Mouse (Mus musculus): ENCODE measurements at regions not wholly inside any gene's neighbourhood (a gene's known extent, or its start where the extent isn't known, plus 50 kb on each side); places are given as distances from the start of the nearest gene placed in this dataset.
A peak's percentile ranks its signal among the peaks of the same experiment; 100 is the strongest.

- H3K27ac ChIP-seq (ENCODE audit: low read length) = no peak overlapping the region
- no peak for ATAC-seq
- 77% methylated on average over 4 of the region's 4 CpGs for WGBS
- H3K4me1 ChIP-seq (ENCODE audit: control insufficient read depth, insufficient read depth, low read length) = no peaks in the 10 kb centered on the region
- H3K27me3 ChIP-seq (replicated peaks; ENCODE audit: control insufficient read depth, insufficient read depth, low read length) = no peaks in the 10 kb centered on the region
- H3K36me3 ChIP-seq (ENCODE audit: control insufficient read depth, insufficient read depth, low read length) = no peaks in the 10 kb centered on the region
- no peak overlapping the region for H3K4me3 ChIP-seq (ENCODE audit: low read length)
- H3K4me2 ChIP-seq (ENCODE audit: low read depth, low read length) = no peak overlapping the region
- H3K9ac ChIP-seq (ENCODE audit: low read depth, low read length) = no peak overlapping the region
- no peaks in the 10 kb centered on the region for H3K9me3 ChIP-seq (ENCODE audit: control insufficient read depth, low read length)
These were observed 231.2 kb downstream of the Mbip start for GRCm38 (mm10) chr12:56114446-56114845.

- Histone ChIP-seq H3K4me1 (ENCODE audit: control insufficient read depth, insufficient read depth, low read length) (no peaks in the 10 kb centered on the region), H3K9me3 (ENCODE audit: control insufficient read depth, low read length) (no peaks in the 10 kb centered on the region), H3K4me3 (ENCODE audit: low read length) (no peak overlapping the region), H3K27me3 (replicated peaks; ENCODE audit: control insufficient read depth, insufficient read depth, low read length) (no peaks in the 10 kb centered on the region), H3K27ac (ENCODE audit: low read length) (no peak overlapping the region), H3K4me2 (ENCODE audit: low read depth, low read length) (no peak overlapping the region), H3K36me3 (ENCODE audit: control insufficient read depth, insufficient read depth, low read length) (no peaks in the 10 kb centered on the region), H3K9ac (ENCODE audit: low read depth, low read length) (no peak overlapping the region)
- no peak for ATAC-seq
These were observed 245.3 kb downstream of the Brms1l start for GRCm38 (mm10) chr12:56081406-56081805.

- Histone ChIP-seq H3K36me3 (ENCODE audit: control insufficient read depth, insufficient read depth, low read length) (no peaks in the 10 kb centered on the region), H3K9ac (ENCODE audit: low read depth, low read length) (no peak overlapping the region), H3K4me2 (ENCODE audit: low read depth, low read length) (no peak overlapping the region), H3K27ac (ENCODE audit: low read length) (no peak overlapping the region), H3K9me3 (ENCODE audit: control insufficient read depth, low read length) (no peaks in the 10 kb centered on the region), H3K27me3 (replicated peaks; ENCODE audit: control insufficient read depth, insufficient read depth, low read length) (no peaks in the 10 kb centered on the region), H3K4me1 (ENCODE audit: control insufficient read depth, insufficient read depth, low read length) (no peaks in the 10 kb centered on the region), H3K4me3 (ENCODE audit: low read length) (no peak overlapping the region)
- WGBS = 80% methylated on average over 7 of the region's 7 CpGs
- no peak for ATAC-seq
These were observed 228.1 kb downstream of the Brms1l start for GRCm38 (mm10) chr12:56064183-56064582.

GRCm38 (mm10) chr12:56058876-56059275, 222.8 kb downstream of the Brms1l start:
- Histone ChIP-seq H3K9ac (ENCODE audit: low read depth, low read length) (no peak overlapping the region), H3K4me2 (ENCODE audit: low read depth, low read length) (no peak overlapping the region), H3K36me3 (ENCODE audit: control insufficient read depth, insufficient read depth, low read length) (no peaks in the 10 kb centered on the region), H3K27me3 (replicated peaks; ENCODE audit: control insufficient read depth, insufficient read depth, low read length) (no peaks in the 10 kb centered on the region), H3K9me3 (ENCODE audit: control insufficient read depth, low read length) (no peaks in the 10 kb centered on the region), H3K27ac (ENCODE audit: low read length) (no peak overlapping the region), H3K4me1 (ENCODE audit: control insufficient read depth, insufficient read depth, low read length) (no peaks in the 10 kb centered on the region), H3K4me3 (ENCODE audit: low read length) (no peak overlapping the region)
- WGBS = 65% methylated on average over 10 of the region's 10 CpGs
- no peak for ATAC-seq

GRCm38 (mm10) chr12:56058463-56058862, 222.3 kb downstream of the Brms1l start:
- ATAC-seq = peak; percentile 53; the same call in 1 of the 2 replicates
- Histone ChIP-seq H3K27ac (ENCODE audit: low read length) (no peak overlapping the region), H3K4me1 (ENCODE audit: control insufficient read depth, insufficient read depth, low read length) (no peaks in the 10 kb centered on the region), H3K36me3 (ENCODE audit: control insufficient read depth, insufficient read depth, low read length) (no peaks in the 10 kb centered on the region), H3K9ac (ENCODE audit: low read depth, low read length) (no peak overlapping the region), H3K27me3 (replicated peaks; ENCODE audit: control insufficient read depth, insufficient read depth, low read length) (no peaks in the 10 kb centered on the region), H3K9me3 (ENCODE audit: control insufficient read depth, low read length) (no peaks in the 10 kb centered on the region), H3K4me2 (ENCODE audit: low read depth, low read length) (no peak overlapping the region), H3K4me3 (ENCODE audit: low read length) (no peak overlapping the region)
- 10% methylated on average over 17 of the region's 17 CpGs for WGBS

GRCm38 (mm10) chr12:56055382-56055781, 219.3 kb downstream of the Brms1l start:
- no peaks in the 10 kb centered on the region for H3K36me3 ChIP-seq (ENCODE audit: control insufficient read depth, insufficient read depth, low read length)
- no peak overlapping the region for H3K27ac ChIP-seq (ENCODE audit: low read length)
- H3K9me3 ChIP-seq (ENCODE audit: control insufficient read depth, low read length) = no peaks in the 10 kb centered on the region
- ATAC-seq = no peak
- 75% methylated on average over 6 of the region's 6 CpGs for WGBS
- H3K9ac ChIP-seq (ENCODE audit: low read depth, low read length) = no peak overlapping the region
- no peak overlapping the region for H3K4me3 ChIP-seq (ENCODE audit: low read length)
- no peaks in the 10 kb centered on the region for H3K27me3 ChIP-seq (replicated peaks; ENCODE audit: control insufficient read depth, insufficient read depth, low read length)
- no peaks in the 10 kb centered on the region for H3K4me1 ChIP-seq (ENCODE audit: control insufficient read depth, insufficient read depth, low read length)
- no peak overlapping the region for H3K4me2 ChIP-seq (ENCODE audit: low read depth, low read length)

- H3K27ac ChIP-seq (ENCODE audit: low read length) = no peak overlapping the region
- H3K4me2 ChIP-seq (ENCODE audit: low read depth, low read length) = no peak overlapping the region
- H3K4me3 ChIP-seq (ENCODE audit: low read length) = no peak overlapping the region
- 55% methylated on average over 3 of the region's 3 CpGs for WGBS
- no peaks in the 10 kb centered on the region for H3K9me3 ChIP-seq (ENCODE audit: control insufficient read depth, low read length)
- no peaks in the 10 kb centered on the region for H3K4me1 ChIP-seq (ENCODE audit: control insufficient read depth, insufficient read depth, low read length)
- no peak overlapping the region for H3K9ac ChIP-seq (ENCODE audit: low read depth, low read length)
- no peaks in the 10 kb centered on the region for H3K36me3 ChIP-seq (ENCODE audit: control insufficient read depth, insufficient read depth, low read length)
- no peaks in the 10 kb centered on the region for H3K27me3 ChIP-seq (replicated peaks; ENCODE audit: control insufficient read depth, insufficient read depth, low read length)
- ATAC-seq = 0 out of 2 replicates have a peak, but pooled peaks have one; percentile 38
These were observed 209.9 kb downstream of the Brms1l start for GRCm38 (mm10) chr12:56046050-56046449.

GRCm38 (mm10) chr12:56020954-56021514, 184.9 kb downstream of the Brms1l start:
- Histone ChIP-seq H3K9ac (ENCODE audit: low read depth, low read length) (no peak overlapping the region), H3K27ac (ENCODE audit: low read length) (no peak overlapping the region), H3K9me3 (ENCODE audit: control insufficient read depth, low read length) (no peaks in the 10 kb centered on the region), H3K36me3 (ENCODE audit: control insufficient read depth, insufficient read depth, low read length) (no peaks in the 10 kb centered on the region), H3K4me1 (ENCODE audit: control insufficient read depth, insufficient read depth, low read length) (no peaks in the 10 kb centered on the region), H3K27me3 (replicated peaks; ENCODE audit: control insufficient read depth, insufficient read depth, low read length) (no peaks in the 10 kb centered on the region), H3K4me3 (ENCODE audit: low read length) (no peak overlapping the region), H3K4me2 (ENCODE audit: low read depth, low read length) (no peak overlapping the region)
- 28% methylated on average over 7 of the region's 7 CpGs for WGBS
- no peak for ATAC-seq

- no peaks in the 10 kb centered on the region for H3K27me3 ChIP-seq (replicated peaks; ENCODE audit: control insufficient read depth, insufficient read depth, low read length)
- H3K9me3 ChIP-seq (ENCODE audit: control insufficient read depth, low read length) = no peaks in the 10 kb centered on the region
- H3K4me1 ChIP-seq (ENCODE audit: control insufficient read depth, insufficient read depth, low read length) = no peaks in the 10 kb centered on the region
- no peaks in the 10 kb centered on the region for H3K36me3 ChIP-seq (ENCODE audit: control insufficient read depth, insufficient read depth, low read length)
- H3K4me2 ChIP-seq (ENCODE audit: low read depth, low read length) = no peak overlapping the region
- H3K27ac ChIP-seq (ENCODE audit: low read length) = no peak overlapping the region
- H3K4me3 ChIP-seq (ENCODE audit: low read length) = no peak overlapping the region
- H3K9ac ChIP-seq (ENCODE audit: low read depth, low read length) = no peak overlapping the region
- 40% methylated on average over 1 of the region's 1 CpGs for WGBS
- ATAC-seq = no peak
These were observed 184.4 kb downstream of the Brms1l start for GRCm38 (mm10) chr12:56020547-56020946.

- Histone ChIP-seq H3K27me3 (replicated peaks; ENCODE audit: control insufficient read depth, insufficient read depth, low read length) (no peaks in the 10 kb centered on the region), H3K4me3 (ENCODE audit: low read length) (no peak overlapping the region), H3K4me1 (ENCODE audit: control insufficient read depth, insufficient read depth, low read length) (no peaks in the 10 kb centered on the region), H3K4me2 (ENCODE audit: low read depth, low read length) (no peak overlapping the region), H3K9ac (ENCODE audit: low read depth, low read length) (no peak overlapping the region), H3K9me3 (ENCODE audit: control insufficient read depth, low read length) (no peaks in the 10 kb centered on the region), H3K36me3 (ENCODE audit: control insufficient read depth, insufficient read depth, low read length) (no peaks in the 10 kb centered on the region), H3K27ac (ENCODE audit: low read length) (no peak overlapping the region)
- WGBS = 71% methylated on average over 4 of the region's 4 CpGs
- ATAC-seq = no peak
These were observed 173.9 kb downstream of the Brms1l start for GRCm38 (mm10) chr12:56009976-56010375.
